Mouse (Mus musculus) heart, postnatal 0 days (tissue): ENCODE measurements around the gene Lcn12.

Experiments
- CTCF ChIP-seq: IDR thresholded peaks from 2 replicates; pipeline ENCODE4 v1.5.1; 2016; ENCODE audit warnings: antibody characterized with exemption, control low read depth, low read depth
- EP300 ChIP-seq: IDR thresholded peaks from 2 replicates; pipeline ENCODE4 v1.6.1; 2016; ENCODE audit warnings: antibody characterized with exemption, low read depth

DNA sequence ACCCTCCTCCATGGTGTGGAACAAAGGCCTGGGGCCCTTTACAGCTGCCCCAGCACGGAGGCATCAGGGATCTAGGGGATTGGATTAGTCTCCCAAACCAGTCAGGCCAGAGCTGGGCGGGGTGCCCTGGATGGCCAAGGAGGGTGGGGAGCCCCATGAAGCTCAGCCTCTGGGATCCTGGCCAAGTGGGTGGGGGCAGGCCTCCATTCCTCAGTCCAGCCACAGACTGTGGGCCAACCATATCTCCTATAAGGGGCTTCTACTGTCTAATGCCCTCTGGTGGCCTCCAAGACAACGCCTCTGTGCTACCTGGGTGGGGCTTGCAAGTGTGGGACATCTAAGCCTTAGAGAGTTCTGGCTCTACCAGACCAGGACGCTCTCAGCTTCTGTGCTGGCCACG lies 34.8 kb downstream of the Lcn12 start:
- TF ChIP-seq CTCF: no peak; the same call in 1 of the 2 replicates
- TF ChIP-seq EP300: no peak
